Mouse (Mus musculus) kidney, adult 2 months (tissue): ENCODE results near the gene Ptpn14.

Experiments
- CTCF ChIP-seq: fragments of 200-500 bp; conservative IDR thresholded peaks from 2 replicates; pipeline ENCODE4 v1.5.1; 2011; ENCODE audit warnings: low read depth, mild to moderate bottlenecking, control low read depth, low read length, moderate library complexity, mixed read lengths; ENCODE audit not compliant: insufficient read depth, insufficient read length
- POLR2A ChIP-seq: fragments of 200-500 bp; IDR thresholded peaks from one replicate; pipeline ENCODE4 v1.6.1; 2011; ENCODE audit warnings: low read depth, low read length, control low read depth

DNA sequence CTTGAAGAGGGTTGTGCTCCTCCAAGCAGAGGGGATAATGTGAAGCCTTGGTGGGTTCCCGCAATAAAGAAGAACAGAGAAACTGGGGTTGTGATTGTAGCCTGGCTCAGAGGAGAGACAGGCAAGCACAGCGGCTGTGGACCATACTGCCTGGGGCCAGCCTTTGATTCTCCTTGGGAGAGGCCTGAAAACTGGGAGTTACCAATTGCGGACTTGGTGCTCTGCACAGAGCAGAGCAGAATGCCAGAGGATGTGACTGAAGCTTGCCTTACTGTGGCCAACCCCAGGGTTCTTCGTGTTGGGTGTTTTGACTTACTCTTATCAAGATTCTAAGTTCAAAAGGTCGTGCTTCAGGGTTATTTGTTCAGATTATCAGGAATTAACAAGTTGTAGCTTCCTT lies 92.0 kb downstream of the Ptpn14 start:
- TF ChIP-seq CTCF: no peak
- no peak for TF ChIP-seq POLR2A
